Mouse (Mus musculus): ENCODE measurements around the gene Hist1h2bn. TPM values are rescaled to one million over a fixed set of nuclear protein-coding genes. Genes with fewer than 3 reads are reported as not detected.
"Not testable (repeated sequence)": the region's sequence is repeated elsewhere in the genome, so short reads cannot be mapped to it uniquely, and the experiment has no call there.

Hist1h2bn gene
- polyA plus RNA-seq, 1 experiment from 2014 or later: 2.2 TPM

DNA sequence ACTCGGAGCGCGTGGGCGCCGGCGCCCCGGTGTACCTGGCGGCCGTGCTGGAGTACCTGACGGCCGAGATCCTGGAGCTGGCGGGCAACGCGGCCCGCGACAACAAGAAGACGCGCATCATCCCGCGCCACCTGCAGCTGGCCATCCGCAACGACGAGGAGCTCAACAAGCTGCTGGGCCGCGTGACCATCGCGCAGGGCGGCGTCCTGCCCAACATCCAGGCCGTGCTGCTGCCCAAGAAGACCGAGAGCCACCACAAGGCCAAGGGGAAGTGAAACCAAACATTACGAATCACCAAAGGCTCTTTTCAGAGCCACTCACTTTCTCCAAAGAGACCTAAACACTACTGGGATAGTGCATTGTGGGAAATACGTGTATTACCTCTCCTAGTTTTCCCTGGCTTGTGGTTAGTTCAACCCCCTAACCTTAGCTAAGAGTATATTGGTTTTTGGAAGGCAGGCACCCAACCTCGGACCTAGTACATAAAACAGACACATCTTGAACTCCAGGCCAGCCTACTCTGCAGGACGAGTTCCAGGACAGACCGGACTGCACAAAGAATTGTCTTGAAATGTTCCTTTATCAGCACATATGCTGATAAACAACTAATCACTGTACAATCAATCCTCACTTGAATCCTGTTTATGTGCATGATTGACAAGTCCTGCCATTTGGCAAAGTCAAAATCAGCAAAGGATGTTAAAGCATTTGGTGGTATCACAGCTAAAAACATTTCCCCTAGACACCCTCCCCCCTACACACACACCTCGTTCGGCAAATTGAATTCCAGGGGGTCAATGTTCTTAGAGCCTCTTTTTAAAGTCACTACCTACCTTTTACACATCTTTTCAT lies 37.2 kb upstream of the Hist1h2bn start:
- H3K36me3 ChIP-seq (ENCODE audit: insufficient read depth, low read length); H3K27me3 ChIP-seq (ENCODE audit: insufficient read depth, low read length); H3K9me3 ChIP-seq (ENCODE audit: low read length): not testable (repeated sequence)
- Histone ChIP-seq H3K4me3 (ENCODE audit: low read length) (peak overlapping the region; percentile 56), H3K4me1 (ENCODE audit: insufficient read depth, low read length) (peaks cover 35% of the 10 kb centered on the region), H3K4me2 (replicated peaks; ENCODE audit: low read depth, low read length) (peak overlapping the region; percentile 88), H3K9ac (replicated peaks; ENCODE audit: low read length) (peak overlapping the region; percentile 85), H3K27ac (ENCODE audit: low read length) (peak overlapping the region; percentile 99)
- peak; percentile 3; the same call in 1 of the 2 replicates for ATAC-seq (ENCODE audit: low FRiP score, low TSS enrichment)
- WGBS: 0% methylated on average over 9 of the region's 38 CpGs

DNA sequence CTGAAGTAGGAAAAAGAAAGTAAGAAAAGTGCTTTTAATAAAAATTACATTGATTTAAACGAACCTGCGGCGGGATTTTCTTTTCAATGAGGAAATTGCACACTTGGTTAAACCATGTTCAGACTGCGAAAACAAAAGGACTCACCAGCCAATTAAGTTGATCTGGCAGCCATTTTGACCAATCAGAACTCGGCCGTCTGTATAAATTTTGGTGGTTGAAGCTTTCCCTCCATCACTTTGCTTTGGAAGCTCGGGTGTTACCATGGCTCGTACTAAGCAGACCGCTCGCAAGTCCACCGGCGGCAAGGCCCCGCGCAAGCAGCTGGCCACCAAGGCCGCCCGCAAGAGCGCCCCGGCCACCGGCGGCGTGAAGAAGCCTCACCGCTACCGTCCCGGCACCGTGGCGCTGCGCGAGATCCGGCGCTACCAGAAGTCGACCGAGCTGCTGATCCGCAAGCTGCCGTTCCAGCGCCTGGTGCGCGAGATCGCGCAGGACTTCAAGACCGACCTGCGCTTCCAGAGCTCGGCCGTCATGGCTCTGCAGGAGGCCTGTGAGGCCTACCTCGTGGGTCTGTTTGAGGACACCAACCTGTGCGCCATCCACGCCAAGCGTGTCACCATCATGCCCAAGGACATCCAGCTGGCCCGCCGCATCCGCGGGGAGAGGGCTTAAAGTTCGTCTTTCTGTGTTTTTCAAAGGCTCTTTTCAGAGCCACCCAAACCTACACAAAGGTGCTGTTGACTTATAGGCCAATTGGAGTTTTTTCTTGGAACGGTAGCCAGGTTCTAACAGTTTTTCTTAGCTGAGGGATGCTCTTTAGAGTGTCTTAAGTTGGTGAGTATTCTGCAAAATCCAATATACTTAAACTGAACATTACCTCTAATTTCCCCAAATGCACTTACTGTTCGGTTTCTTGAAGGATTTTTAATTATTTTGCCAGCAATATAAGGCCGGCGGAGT lies 36.2 kb upstream of the Hist1h2bn start, which contains the start of gene Hist1h3h:
Gene Hist1h3h, plus strand, starts transcription at position 263 of the 961 bp plus-strand sequence.
- H3K4me1 ChIP-seq (ENCODE audit: insufficient read depth, low read length): peaks cover 37% of the 10 kb centered on the region
- WGBS: under 1% methylated on average over 27 of the region's 56 CpGs
- ATAC-seq (ENCODE audit: low FRiP score, low TSS enrichment): peak; percentile 37; the same call in 1 of the 2 replicates
- H3K9me3 ChIP-seq (ENCODE audit: low read length); H3K27me3 ChIP-seq (ENCODE audit: insufficient read depth, low read length); H3K36me3 ChIP-seq (ENCODE audit: insufficient read depth, low read length): not testable (repeated sequence)
- H3K27ac ChIP-seq (ENCODE audit: low read length): peak within 1 kb of the TSS; percentile 99
- peak within 1 kb of the TSS; percentile 56 for H3K4me3 ChIP-seq (ENCODE audit: low read length)
- peak within 1 kb of the TSS; percentile 88 for H3K4me2 ChIP-seq (replicated peaks; ENCODE audit: low read depth, low read length)
- peak within 1 kb of the TSS; percentile 85 for H3K9ac ChIP-seq (replicated peaks; ENCODE audit: low read length)

DNA sequence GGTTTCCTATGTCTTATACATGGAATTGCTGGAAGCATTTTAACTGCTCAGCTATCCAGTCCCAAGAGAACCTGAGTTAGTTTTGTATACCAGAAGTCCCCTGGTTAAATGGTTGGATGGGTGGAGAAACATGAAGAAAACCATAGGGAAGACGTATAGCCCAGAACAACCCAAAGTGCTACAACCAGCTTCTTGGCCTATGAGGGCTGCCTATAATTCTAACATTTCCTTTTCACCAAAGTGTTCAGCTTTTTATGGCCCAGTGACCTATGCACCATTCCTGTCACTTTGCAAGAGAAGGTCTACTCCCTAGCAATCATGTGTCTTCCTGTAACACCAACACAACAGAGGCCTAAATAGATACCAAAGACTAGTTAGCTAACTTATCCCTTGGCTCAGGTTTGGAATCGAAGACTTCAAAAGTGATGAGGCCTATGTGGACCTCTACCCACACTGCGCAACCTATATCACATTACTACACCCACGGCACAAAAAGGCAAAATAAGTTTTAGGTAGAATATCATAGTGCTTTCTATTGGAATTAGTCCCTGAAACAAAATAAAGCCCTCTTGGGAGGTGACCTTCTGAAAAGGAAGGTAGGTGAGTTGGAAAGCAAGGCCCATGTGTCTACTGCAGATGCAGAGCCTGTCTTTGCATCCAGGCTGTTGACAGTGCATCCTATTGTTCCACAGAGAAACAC lies 35.4 kb upstream of the Hist1h2bn start:
- no peaks in the 10 kb centered on the region for H3K27me3 ChIP-seq (ENCODE audit: insufficient read depth, low read length)
- peak overlapping the region; percentile 50 for H3K4me3 ChIP-seq (ENCODE audit: low read length)
- H3K9me3 ChIP-seq (ENCODE audit: low read length): no peaks in the 10 kb centered on the region
- WGBS: 48% methylated on average over 4 of the region's 4 CpGs
- peak overlapping the region; percentile 62 for H3K4me2 ChIP-seq (replicated peaks; ENCODE audit: low read depth, low read length)
- no peaks in the 10 kb centered on the region for H3K36me3 ChIP-seq (ENCODE audit: insufficient read depth, low read length)
- peak overlapping the region; percentile 91 for H3K27ac ChIP-seq (ENCODE audit: low read length)
- peak overlapping the region; percentile 78 for H3K9ac ChIP-seq (replicated peaks; ENCODE audit: low read length)
- peaks cover 39% of the 10 kb centered on the region for H3K4me1 ChIP-seq (ENCODE audit: insufficient read depth, low read length)
- ATAC-seq (ENCODE audit: low FRiP score, low TSS enrichment): no peak

DNA sequence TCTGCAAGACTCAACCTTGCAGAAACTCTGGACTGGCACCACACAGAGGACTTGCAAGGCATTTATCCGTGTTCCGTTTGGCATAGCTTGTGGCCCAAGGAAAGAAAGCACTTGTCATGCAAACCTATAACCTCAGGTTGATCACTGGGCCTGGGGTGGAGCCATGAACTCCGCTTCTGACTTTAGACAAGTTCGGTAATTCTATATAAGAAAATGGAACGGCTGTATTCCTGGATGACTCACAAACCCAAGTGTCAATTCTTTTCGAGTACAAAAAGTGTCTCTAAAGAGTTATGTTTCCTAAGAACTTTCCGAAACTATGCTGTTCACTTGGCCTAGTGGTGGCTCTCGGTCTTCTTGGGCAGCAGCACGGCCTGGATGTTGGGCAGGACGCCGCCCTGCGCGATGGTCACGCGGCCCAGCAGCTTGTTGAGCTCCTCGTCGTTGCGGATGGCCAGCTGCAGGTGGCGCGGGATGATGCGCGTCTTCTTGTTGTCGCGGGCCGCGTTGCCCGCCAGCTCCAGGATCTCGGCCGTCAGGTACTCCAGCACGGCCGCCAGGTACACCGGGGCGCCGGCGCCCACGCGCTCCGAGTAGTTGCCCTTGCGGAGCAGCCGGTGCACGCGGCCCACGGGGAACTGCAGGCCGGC lies 32.7 kb upstream of the Hist1h2bn start:
- not testable (repeated sequence) for H3K36me3 ChIP-seq (ENCODE audit: insufficient read depth, low read length); H3K9me3 ChIP-seq (ENCODE audit: low read length); H3K27me3 ChIP-seq (ENCODE audit: insufficient read depth, low read length)
- H3K4me2 ChIP-seq (replicated peaks; ENCODE audit: low read depth, low read length): peak overlapping the region; percentile 65
- H3K27ac ChIP-seq (ENCODE audit: low read length): peak overlapping the region; percentile 86
- WGBS: 1% methylated on average over 16 of the region's 44 CpGs
- peaks cover 29% of the 10 kb centered on the region for H3K4me1 ChIP-seq (ENCODE audit: insufficient read depth, low read length)
- peak overlapping the region; percentile 47 for H3K4me3 ChIP-seq (ENCODE audit: low read length)
- peak; percentile 5; the same call in 1 of the 2 replicates for ATAC-seq (ENCODE audit: low FRiP score, low TSS enrichment)
- H3K9ac ChIP-seq (replicated peaks; ENCODE audit: low read length): peak overlapping the region; percentile 67

DNA sequence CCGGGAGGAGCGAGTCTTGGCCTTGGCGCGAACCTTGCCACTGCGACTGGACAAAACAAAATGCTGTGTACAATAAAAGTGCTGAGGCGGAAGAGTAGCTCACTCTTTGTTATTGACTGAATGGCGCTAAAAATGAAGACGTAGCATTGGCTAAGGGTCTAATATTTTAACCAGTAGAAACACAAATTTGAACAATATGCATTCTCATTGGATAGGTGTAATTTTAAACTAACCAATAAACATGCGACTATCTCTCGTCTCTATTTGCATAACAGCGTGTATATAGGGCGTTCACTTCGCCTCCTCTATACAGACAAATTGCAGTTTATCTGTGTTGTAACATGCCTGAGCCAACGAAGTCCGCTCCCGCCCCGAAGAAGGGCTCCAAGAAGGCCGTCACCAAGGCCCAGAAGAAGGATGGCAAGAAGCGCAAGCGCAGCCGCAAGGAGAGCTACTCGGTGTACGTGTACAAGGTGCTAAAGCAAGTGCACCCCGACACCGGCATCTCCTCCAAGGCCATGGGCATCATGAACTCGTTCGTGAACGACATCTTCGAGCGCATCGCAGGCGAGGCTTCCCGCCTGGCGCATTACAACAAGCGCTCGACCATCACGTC lies 32.1 kb upstream of the Hist1h2bn start, which contains the start of gene Hist1h2bm:
Gene Hist1h2bm, plus strand, starts transcription at position 288 of the 616 bp plus-strand sequence.
- H3K9me3 ChIP-seq (ENCODE audit: low read length); H3K36me3 ChIP-seq (ENCODE audit: insufficient read depth, low read length); H3K27me3 ChIP-seq (ENCODE audit: insufficient read depth, low read length): not testable (repeated sequence)
- ATAC-seq (ENCODE audit: low FRiP score, low TSS enrichment): peak; percentile 98
- H3K4me1 ChIP-seq (ENCODE audit: insufficient read depth, low read length): peaks cover 28% of the 10 kb centered on the region
- peak within 1 kb of the TSS; percentile 67 for H3K9ac ChIP-seq (replicated peaks; ENCODE audit: low read length)
- peak within 1 kb of the TSS; percentile 47 for H3K4me3 ChIP-seq (ENCODE audit: low read length)
- peak within 1 kb of the TSS; percentile 86 for H3K27ac ChIP-seq (ENCODE audit: low read length)
- WGBS: under 1% methylated on average over 34 of the region's 37 CpGs
- peak within 1 kb of the TSS; percentile 65 for H3K4me2 ChIP-seq (replicated peaks; ENCODE audit: low read depth, low read length)

DNA sequence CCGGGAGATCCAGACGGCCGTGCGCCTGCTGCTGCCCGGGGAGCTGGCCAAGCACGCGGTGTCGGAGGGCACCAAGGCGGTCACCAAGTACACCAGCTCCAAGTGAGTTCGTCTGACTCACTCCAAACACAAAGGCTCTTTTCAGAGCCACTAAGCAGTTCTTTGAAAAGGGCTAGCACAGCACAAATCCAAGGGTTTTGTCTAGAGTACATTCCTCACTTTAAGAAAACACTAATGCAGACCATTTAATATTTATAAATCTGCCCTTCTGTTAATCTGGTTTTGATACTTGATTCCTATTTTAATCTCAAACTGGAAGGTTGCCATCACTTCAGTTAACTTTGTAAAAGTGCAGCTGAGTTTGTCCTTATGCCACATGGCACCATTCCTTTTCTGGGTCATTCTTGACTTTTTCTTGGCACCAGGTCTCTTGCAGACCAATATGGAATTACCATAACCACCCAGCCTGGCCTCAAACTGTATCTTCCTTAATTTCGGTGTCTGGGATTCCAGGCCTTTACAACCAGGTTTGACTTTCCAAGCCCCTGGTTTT lies 31.5 kb upstream of the Hist1h2bn start:
- peak overlapping the region; percentile 82 for H3K27ac ChIP-seq (ENCODE audit: low read length)
- peaks cover 26% of the 10 kb centered on the region for H3K4me1 ChIP-seq (ENCODE audit: insufficient read depth, low read length)
- peak overlapping the region; percentile 53 for H3K4me2 ChIP-seq (replicated peaks; ENCODE audit: low read depth, low read length)
- WGBS: 3% methylated on average over 10 of the region's 11 CpGs
- H3K36me3 ChIP-seq (ENCODE audit: insufficient read depth, low read length): no peaks in the 10 kb centered on the region
- no peak; the same call in 1 of the 2 replicates for ATAC-seq (ENCODE audit: low FRiP score, low TSS enrichment)
- no peaks in the 10 kb centered on the region for H3K27me3 ChIP-seq (ENCODE audit: insufficient read depth, low read length)
- peak overlapping the region; percentile 40 for H3K4me3 ChIP-seq (ENCODE audit: low read length)
- no peaks in the 10 kb centered on the region for H3K9me3 ChIP-seq (ENCODE audit: low read length)
- H3K9ac ChIP-seq (replicated peaks; ENCODE audit: low read length): peak overlapping the region; percentile 59

DNA sequence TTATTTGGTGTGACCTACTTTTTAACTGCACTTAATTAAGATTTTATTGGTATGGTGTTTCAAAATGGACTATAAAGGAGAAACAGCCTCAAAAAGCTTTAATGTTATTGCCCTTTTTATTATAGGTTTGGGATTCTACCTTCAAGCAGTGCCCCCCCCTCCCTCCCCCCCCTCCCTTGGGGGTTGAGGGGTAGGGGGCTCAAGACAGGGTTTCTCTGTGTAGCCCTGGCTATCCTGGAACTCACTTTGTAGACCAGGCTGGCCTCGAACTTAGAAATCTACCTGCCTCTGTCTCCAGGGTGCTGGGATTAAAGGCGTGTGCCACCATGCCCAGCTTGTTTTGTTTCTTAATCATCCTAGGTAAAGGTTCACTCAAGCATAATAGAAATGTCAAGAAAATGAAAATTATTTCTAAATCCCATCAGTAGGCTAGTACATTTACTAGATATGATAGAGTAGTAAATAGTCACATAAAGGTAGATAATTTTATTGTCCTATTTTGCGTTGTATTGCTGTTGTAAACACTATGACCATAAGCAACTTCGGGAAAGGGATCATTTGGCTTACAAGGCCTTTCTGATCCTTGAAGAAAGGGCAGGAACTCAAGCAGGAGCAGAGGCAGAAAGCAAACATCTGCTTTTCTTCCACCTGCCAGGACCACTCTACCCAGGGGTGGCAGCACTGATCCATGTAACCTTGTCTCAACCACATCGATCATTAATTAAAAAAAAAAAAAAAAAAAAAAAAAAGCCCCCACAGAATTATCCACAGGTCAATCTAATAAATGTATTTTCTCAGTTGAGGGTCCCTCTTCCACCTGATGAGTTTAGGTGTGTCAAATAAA lies 30.7 kb upstream of the Hist1h2bn start:
- Histone ChIP-seq H3K4me3 (ENCODE audit: low read length) (peak overlapping the region; percentile 40; the same call in 1 of the 2 replicates), H3K36me3 (ENCODE audit: insufficient read depth, low read length) (no peaks in the 10 kb centered on the region), H3K9me3 (ENCODE audit: low read length) (no peaks in the 10 kb centered on the region), H3K4me1 (ENCODE audit: insufficient read depth, low read length) (peaks cover 23% of the 10 kb centered on the region), H3K27me3 (ENCODE audit: insufficient read depth, low read length) (no peaks in the 10 kb centered on the region), H3K27ac (ENCODE audit: low read length) (peak overlapping the region; percentile 82), H3K9ac (replicated peaks; ENCODE audit: low read length) (no peak overlapping the region; the same call in 1 of the 2 replicates), H3K4me2 (replicated peaks; ENCODE audit: low read depth, low read length) (peak overlapping the region; percentile 53)
- WGBS: 21% methylated on average over 5 of the region's 5 CpGs
- no peak for ATAC-seq (ENCODE audit: low FRiP score, low TSS enrichment)

Data from kidney, embryonic 16.5 days (tissue).